Mouse (Mus musculus) inflammation-experienced regulatory T-cells, adult 6 months (primary cell): ENCODE data around the gene Tapbp. TPM values are rescaled to one million over a fixed set of nuclear protein-coding genes. Genes with fewer than 3 reads are reported as not detected.
"Not testable (repeated sequence)": the region's sequence is repeated elsewhere in the genome, so short reads cannot be mapped to it uniquely, and the experiment has no call there.

Source experiments
- ATAC-seq: one replicate; pipeline ENCODE4 v1.8.0; 2017
- polyA plus RNA-seq, 3 experiments: library from polyadenylated mRNA; unstranded; fragments of 100-300 nt; shearing (Covaris generic); gene quantifications; one replicate each; pipeline ENCODE4 v1.2.1; 2017

The Tapbp gene
- polyA plus RNA-seq, 3 experiments from 2014 or later, result 367 to 428 (median 385) TPM

DNA sequence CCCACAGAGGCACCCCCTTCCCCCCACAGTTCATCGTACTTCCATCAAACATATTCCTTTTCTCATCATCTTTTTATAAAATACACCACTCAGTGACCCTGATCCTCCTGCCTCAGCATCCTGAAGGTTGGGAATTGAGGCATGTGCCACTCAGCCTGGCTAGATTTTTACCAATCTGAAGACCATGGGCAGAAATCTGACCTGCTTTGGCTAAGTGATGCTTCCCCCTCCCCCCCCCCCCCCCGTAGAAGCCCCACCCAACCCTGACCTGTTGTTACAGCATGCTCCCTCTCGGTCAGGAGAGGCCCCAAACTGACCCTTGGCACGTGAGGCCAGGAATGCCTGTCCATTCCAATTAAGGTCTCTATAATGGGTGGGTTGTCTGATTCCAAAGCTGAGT lies 10.9 kb upstream of the Tapbp start, which contains the start of gene Platr17:
TSS of gene Platr17 (plus strand) at position 301 of the 400 bp plus-strand sequence.
- not testable (repeated sequence) for ATAC-seq

DNA sequence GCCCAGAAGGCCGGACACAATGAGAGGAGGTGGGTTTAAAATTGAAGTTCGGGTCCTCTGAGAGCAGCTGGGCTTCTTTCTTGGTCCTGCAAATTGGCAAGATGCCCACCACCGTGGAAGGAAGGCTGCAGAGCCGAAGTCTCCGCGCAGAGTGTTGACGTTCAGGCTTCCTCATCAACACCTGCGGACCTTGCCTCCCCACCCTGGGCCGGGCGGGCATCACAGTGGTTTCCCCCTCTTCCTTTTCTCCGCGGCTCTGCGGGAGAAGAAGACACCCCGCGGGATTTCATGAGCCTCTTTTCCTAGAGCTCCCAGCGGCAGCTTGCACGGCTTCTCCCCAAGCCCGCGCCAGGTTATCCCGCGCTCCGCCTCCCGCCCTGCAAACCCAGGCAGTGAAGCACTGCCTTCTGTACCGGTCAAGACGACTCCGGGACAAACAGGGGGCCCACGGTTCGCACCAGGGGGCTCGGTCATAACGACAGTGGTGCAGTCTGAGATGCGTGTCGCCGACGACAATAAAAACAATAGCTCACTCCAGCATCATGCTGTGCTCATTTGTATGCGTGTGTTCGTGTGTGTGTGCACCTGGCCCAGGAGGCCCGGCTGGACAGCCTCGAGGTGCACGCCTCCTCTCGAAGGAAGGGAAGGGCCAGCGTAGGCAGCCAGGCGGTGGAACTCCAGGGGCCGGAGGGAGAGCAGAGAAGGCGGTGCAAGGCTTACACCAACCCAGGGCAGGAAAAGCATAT lies 7.2 kb upstream of the Tapbp start:
- ATAC-seq, result no peak

DNA sequence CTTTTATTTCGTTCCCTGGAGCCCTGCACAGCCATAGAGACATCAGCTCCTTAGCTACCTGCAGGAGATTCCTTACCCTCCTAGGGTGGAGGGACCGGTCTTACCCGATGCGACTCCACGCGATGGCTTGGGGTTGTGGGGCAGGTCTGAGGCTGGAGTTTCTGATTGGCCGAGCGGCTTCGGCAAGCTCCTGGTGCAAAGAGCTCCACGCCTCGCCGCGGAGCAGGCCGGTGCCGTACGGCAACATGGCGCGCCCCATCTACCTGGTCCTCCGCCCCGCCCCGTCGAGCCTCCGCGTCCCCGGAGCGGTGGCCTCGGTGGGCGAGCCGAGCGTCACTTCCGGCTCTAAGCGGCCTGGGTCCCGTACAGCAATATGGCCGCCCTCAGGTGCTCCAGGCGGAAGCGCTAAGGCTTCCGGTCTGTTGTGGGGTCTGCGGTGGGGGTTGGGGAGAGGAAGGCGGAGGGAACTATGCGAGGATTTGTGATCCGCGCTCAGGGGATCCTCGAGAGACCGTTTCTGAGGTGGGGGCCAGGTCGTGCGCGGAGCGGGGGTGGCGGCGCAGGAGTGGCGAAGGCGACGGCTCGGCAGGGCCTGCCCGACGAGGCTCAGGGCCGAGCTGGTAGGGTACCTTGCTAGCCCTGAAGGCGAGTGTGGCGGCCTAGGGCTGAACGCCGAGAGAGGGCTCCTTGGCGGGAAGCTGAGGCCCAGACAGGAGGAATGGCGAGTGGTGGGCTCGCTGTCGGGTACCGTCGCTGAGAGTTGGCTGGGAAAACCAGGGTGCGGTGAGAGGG lies 6.4 kb upstream of the Tapbp start, which contains the start of gene Daxx:
TSS of gene Daxx (plus strand) at position 338 of the 792 bp plus-strand sequence.
- peak; percentile 89 for ATAC-seq

DNA sequence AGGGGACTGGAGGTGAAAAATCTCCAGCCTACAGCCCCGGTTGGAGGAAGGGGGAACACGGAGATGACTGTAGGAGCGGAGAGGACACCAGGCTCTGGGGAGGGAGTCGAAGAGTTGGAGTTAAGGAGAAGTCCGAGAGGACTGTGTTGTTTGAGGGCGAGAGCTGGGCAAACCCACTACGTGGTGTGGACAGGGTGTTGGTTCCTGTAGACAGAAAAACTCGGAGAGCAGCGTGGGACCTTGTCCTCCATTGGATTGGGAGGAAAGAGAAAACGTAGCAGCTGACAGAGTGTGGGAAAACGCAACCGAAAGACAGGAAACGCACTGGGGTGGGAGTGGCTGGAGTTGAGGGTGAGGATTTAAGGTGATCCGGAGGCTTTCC lies 5.8 kb upstream of the Tapbp start:
- ATAC-seq, result peak; percentile 15

DNA sequence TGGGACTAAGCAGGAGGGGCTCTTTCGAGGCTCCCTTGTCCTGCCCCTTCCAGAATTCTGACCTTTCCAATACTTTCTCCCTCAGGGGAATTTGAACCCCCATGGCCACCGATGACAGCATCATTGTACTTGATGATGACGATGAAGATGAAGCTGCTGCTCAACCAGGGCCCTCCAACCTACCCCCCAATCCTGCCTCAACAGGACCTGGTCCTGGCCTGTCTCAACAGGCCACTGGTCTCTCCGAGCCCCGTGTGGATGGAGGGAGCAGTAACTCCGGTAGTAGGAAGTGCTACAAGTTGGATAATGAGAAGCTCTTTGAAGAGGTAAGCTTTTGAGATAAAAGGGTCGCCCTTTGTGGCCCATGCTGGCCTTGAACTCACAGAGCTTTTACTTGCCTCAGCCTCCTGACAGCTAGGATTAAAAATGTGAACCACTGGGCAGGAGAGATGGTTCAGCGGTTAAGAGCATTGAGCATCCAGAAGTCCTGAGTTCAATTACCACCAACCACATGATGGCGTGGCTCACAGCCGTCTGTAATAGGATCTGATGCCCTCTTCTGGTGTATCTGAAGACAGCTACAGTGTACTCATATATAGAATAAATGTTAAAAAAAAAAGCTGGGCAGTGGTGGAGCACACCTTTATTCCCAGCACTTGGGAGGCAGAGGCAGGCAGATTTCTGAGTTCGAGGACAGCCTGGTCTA lies 5.2 kb upstream of the Tapbp start:
- no peak for ATAC-seq

DNA sequence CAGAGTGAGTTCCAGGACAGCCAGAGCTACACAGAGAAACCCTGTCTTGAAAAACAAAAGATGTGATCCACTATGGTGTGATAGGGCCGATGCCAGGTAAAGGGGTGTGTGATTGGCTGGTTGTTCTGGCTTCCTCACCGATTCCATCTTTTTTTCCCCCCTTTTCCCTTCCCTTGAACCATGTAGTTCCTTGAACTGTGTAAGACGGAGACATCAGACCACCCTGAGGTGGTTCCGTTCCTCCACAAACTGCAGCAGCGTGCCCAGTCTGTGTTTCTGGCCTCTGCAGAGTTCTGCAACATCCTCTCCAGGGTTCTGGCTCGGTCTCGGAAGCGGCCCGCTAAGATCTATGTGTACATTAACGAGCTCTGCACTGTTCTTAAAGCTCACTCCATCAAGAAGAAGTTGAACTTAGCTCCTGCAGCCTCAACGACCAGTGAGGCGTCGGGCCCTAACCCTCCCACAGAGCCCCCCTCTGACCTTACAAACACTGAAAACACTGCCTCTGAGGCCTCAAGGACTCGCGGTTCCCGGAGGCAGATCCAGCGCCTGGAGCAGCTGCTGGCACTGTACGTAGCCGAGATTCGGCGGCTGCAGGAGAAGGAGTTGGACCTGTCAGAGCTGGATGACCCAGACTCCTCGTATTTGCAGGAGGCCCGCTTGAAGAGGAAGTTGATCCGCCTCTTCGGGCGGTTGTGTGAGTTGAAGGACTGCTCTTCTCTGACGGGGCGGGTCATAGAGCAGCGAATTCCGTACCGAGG lies 4.5 kb upstream of the Tapbp start:
- ATAC-seq, result no peak

DNA sequence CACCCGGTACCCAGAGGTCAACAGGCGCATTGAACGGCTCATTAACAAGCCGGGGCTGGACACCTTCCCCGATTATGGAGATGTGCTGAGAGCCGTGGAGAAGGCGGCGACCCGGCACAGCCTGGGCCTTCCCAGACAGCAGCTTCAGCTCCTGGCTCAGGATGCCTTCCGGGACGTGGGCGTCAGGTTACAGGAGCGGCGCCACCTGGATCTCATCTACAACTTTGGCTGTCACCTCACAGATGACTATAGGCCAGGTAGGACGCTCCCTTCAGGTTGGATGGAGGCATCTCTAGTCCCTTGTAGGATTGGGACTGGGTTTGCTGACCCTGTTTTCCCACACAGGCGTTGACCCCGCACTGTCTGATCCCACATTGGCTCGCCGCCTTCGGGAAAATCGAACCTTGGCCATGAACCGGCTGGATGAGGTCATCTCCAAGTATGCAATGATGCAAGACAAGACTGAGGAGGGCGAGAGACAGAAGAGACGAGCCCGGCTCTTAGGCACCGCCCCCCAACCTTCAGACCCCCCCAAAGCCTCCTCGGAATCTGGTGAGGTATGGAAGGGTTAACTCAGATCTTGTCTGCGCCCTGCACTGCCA lies 3.8 kb upstream of the Tapbp start:
- ATAC-seq, result no peak

DNA sequence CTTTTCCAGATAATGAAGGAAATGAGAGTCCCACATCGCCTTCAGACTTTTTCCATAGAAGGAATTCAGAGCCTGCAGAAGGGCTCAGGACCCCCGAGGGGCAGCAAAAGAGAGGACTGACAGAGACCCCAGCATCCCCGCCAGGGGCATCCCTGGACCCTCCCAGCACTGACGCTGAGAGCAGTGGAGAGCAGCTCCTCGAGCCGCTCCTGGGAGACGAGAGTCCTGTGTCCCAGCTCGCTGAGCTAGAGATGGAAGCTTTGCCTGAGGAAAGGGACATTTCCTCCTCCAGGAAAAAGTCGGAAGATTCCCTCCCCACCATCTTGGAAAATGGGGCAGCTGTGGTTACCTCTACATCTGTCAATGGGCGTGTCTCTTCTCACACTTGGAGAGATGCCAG lies 2.4 kb upstream of the Tapbp start:
- no peak for ATAC-seq

DNA sequence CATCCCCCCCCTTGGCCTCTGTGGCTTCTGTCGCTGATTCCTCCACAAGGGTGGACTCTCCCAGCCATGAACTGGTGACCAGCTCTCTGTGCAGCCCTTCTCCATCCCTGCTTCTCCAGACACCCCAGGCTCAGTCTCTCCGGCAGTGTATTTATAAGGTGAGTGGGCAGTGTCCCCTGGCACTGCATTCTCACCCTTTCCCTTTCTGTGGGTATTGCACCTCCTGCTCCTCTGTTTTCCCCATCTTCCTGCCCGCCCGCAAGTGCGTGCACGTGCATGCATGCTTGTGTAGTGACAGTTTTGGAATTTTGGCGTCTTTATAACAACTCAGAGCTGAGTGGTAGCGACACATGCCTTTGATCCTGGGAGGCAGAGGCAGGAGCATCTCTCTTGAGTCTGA lies 1.8 kb upstream of the Tapbp start:
- no peak for ATAC-seq

DNA sequence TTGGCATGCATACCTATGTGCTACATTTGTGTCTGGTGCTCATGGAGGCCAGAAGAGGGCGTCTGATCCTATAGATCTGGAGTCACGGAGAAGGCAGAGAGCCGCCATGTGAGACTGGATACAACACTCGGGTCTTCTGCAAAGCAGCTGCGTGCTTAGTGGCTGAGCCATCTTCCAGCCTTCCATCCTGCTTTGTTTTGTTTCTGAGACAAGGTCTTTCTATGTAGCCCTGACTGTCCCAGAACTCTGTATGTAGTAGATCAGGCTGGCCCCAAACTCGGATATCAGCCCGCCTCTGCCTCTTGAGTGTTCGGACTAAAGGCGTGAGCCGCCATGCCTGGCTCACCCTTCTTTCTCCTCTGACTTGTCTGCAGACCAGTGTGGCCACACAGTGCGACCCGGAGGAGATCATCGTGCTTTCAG lies 719 bp upstream of the Tapbp start:
- no peak for ATAC-seq

DNA sequence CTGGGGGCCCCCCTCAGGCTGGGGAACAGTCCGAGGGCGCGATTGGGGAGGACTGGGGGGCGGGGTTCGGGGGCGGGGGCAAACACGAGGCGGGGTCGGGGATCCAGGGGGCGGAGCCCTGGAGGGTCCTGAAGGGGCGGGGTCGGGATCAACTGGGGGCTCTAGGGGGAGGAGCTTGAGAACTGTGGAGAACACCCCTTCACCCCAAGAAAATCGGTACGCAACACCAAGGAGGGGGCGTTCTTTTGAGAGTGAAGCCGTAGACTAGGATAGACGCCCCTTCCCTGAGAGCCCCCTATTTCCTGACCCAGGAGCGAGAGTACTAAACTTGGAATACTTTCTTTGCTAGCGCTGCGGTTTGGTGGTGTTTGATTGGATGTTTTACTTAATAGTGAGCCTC lies 595 bp downstream of the Tapbp start:
- ATAC-seq, result no peak

DNA sequence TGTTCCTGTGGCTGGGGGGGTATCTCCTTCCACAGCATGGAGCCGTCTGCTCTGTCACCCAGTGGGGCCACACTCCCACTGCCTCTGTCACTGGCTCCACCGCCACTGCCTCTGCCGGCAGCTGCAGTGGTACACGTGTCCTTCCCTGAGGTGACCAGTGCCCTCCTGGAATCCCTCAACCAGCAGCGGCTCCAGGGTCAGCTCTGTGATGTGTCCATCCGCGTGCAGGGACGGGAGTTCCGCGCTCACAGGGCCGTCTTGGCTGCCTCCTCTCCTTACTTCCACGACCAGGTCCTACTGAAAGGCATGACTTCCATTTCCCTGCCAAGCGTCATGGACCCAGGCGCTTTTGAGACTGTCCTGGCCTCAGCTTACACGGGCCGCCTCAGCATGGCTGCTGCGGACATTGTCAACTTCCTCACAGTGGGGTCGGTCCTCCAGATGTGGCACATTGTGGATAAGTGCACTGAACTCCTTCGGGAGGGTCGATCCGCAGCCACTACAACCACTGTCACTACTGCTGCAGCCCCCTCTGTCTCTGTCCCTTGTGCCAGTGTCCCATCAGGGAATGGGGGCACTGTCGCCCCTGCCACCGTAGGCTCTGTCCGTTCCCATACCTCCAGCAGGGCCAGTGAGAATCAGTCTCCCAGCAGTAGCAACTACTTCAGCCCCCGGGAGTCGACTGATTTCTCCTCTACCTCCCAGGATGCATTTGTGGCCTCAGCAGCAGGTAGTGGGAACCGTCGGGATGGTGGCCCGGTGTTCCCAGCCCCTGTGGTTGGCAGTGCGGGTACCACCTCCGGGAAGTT lies 1.4 kb downstream of the Tapbp start:
- no peak for ATAC-seq

DNA sequence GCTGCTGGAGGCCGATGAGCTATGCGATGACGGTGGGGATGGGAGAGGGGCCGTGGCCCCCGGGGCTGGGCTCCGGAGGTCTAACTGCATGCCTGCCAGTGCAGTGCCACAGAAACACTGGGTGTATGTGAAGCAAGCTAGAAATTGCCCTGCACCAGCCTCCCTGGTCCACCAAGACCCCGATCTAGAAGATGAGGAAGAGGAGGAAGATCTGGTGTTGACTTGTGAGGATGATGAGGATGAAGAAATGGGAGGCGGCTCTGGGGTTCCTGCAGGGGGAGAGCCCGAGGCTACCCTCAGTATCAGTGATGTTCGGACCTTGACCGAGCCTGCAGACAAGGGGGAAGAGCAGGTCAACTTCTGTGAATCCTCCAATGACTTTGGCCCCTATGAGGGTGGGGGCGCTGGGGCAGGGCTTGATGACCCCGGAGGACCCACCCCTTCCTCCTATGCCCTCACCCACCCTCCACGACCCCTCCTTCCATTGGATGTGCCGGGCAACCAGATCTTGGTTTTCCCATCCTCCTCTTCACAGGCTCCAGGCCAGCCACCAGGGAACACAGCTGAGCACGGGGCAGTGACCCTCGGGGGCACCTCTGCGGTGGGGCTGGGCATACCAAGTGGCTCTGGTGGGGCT lies 2.1 kb downstream of the Tapbp start:
- no peak for ATAC-seq

DNA sequence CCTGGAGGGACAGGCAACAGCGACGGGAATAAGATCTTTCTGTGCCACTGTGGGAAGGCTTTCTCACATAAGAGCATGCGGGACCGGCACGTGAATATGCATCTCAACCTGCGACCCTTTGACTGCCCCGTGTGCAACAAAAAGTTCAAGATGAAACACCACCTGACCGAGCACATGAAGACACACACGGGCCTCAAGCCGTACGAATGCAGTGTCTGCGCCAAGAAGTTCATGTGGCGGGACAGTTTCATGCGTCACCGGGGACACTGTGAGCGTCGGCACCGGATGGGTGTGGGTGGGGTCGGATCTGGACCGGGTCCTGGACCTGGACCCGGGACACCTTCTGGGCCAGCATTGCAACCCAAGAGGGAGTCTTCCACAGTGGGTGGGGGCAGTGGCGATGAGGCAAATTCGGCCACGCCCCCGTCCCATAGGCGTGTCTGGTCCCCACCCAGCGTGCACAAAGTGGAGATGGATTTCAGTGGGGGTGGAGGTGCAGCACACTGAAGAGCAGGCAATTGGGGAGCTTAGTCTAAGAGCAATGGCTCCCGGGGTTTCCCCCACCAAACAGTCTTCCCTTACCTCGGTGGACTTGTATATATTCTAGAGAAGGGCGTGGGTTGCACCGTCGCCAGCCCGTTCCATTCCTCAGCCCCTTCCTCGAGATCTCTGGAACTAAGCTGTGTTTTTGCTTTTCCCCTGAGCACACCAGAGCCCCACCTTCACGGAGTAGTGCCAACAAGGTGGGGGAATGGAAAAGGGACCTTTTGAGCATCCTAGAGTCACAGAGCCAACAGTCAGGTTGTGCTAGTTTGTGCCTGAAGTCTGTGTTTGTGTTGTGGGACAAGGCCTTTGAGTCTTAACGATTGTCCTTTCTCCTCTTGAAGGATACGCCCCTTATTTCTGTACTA lies 2.8 kb downstream of the Tapbp start:
- ATAC-seq, result peak; percentile 7

DNA sequence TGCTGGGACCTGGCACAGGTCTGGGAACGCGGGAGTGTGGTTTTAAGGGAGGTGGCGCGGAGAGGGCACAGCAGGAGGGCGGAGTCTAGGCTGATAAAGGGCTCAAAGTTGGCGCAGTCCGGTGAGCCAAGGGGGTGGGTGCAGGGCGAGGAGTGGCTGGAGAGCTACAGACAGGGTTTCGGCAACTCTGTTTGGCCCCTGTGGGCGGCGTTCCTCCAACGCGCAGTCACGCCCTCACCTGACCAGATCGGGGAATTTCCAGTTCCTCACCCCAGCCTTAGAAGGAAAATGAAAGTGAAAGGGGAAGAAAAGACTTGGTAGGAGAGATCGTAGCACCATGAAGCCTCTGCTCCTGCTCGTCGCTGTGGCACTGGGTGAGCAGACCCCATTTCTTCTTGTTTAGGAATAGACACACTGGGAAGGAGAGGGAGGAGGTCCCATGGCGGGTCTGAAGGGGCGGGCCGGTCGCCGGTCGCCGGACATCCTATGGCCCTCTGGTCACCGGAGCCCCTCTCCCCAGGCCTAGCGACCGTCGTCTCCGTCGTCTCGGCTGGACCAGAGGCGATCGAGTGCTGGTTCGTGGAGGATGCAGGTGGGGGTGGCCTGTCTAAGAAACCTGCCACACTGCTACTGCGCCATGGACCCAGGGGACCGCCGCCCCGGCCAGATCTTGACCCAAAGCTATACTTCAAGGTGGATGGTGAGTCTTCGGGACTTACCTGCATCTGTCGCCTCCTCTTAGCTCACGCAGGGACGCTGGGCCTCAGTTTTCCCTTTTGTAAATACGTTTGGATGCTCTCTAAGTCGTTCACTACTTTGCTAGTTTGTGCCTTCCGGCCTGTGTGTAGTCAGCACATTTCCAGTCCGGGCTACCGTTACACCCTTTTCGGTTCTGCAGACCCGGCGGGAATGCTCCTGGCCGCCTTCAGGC lies 3.9 kb downstream of the Tapbp start:
- peak; percentile 66 for ATAC-seq

DNA sequence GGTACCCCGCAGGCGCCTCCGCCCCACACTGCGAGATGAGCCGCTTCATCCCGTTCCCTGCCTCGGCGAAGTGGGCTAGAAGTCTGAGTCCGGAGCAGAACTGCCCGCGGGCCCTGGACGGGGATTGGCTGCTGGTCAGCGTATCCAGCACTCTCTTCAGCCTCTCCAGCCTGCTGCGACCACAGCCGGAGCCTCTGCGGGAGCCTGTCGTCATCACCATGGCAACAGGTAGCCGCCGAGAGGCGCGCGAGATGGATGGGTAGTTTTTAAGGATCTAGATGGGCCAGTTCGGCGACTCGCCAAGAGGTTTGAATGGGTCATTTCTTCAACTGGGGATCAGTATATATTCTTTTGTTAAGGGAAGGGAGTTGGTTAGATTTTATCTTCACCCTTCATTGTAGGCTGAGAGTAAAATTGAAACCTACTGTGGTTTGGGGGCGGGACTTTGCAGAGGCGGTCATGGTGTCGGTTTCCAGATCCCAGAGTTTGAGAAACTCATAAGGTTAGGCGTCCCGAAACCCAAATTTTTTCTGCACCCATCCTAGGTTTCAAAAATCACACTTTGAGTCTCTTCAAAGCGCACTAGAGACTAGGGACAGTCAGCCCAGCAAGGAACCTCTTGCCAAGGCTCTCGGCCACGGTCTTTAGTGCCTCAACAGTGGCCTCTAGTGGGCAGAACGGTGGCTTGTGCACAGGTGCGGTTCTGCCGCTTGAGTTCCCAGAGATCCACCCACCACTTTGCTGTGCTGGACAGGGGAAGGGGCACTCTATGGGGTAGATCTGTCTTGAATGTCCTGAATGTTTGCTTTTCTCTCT lies 4.8 kb downstream of the Tapbp start:
- peak; percentile 45 for ATAC-seq

DNA sequence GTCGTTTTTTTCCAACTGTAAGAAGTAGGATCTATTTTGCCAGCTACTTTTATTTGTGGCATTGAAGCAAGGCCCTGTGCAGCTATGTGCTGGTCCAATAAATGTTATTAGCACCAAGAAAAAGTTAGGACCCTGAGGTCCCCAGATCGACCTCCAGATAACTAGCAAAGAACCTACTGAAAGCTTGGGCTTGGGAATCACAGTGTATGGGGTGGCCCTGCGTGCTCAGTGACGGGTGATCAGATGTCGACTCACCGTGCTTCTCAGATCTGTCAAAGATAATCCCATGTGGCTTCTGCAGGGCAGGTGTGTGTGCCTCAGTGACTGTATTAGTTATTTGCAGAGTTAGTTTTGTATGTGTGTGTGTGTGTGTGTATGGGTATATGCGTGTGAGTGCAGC lies 5.7 kb downstream of the Tapbp start:
- ATAC-seq, result no peak
